Mouse (Mus musculus) midbrain, embryonic 10.5 days (tissue): ENCODE results near the gene Foxred1. TPM values are rescaled to one million over a fixed set of nuclear protein-coding genes. Genes with fewer than 3 reads are reported as not detected.

Source experiments
- DNase-seq: peaks from one replicate; pipeline ENCODE4 v3.0.0-alpha.2; 2017; ENCODE audit warnings: low spot score
- H3K27ac ChIP-seq: fragments of 300-500 bp; sonication (generic); replicated peaks from 2 replicates; pipeline ENCODE4 v1.5.1; 2016; ENCODE audit warnings: mild to moderate bottlenecking
- H3K27me3 ChIP-seq: fragments of 300-500 bp; sonication (generic); 2 replicates; pipeline ENCODE4 v1.6.1; 2016; ENCODE audit warnings: low read depth, mild to moderate bottlenecking; ENCODE audit not compliant: poor library complexity, severe bottlenecking
- H3K36me3 ChIP-seq: fragments of 300-500 bp; sonication (generic); 2 replicates; pipeline ENCODE4 v1.6.1; 2016; ENCODE audit warnings: mild to moderate bottlenecking, moderate library complexity
- H3K4me1 ChIP-seq: fragments of 300-500 bp; sonication (generic); 2 replicates; pipeline ENCODE4 v1.6.1; 2016
- H3K4me3 ChIP-seq: fragments of 300-500 bp; sonication (generic); 2 replicates; pipeline ENCODE4 v1.5.1; 2016; ENCODE audit warnings: mild to moderate bottlenecking, moderate library complexity
- H3K9me3 ChIP-seq: fragments of 300-500 bp; sonication (generic); replicated peaks from 2 replicates; pipeline ENCODE4 v1.6.1; 2016; ENCODE audit warnings: mild to moderate bottlenecking
- WGBS: fragments of 180-500 bp; shearing (Covaris S2); methylation state at CpG from one replicate; pipeline ENCODE4 v1.1.7; 2016; 5-methylcytosine and 5-hydroxymethylcytosine counted together
- polyA plus RNA-seq: library from polyadenylated mRNA; unstranded; fragments of >200 nt; fragmentation: Nextera tagmentation; extraction: Ambion mirVana; gene quantifications from 2 replicates; pipeline ENCODE4 v1.2.1, GENCODE M21; 2016

Gene Foxred1
- polyA plus RNA-seq = 54.6 and 57.2 TPM in 2 replicates

GRCm38 (mm10) chr9:35210542-35211474, at the start of gene Foxred1:
TSS of gene Foxred1 (minus strand) at chr9:35211055.
- H3K27ac ChIP-seq = peak within 1 kb of the TSS; percentile 93
- H3K4me1 ChIP-seq = peaks cover 23% of the 10 kb centered on the region
- peak within 1 kb of the TSS; percentile 90 for H3K4me3 ChIP-seq
- peaks cover 67% of the 10 kb centered on the region for H3K36me3 ChIP-seq
- 1% methylated on average over 72 of the region's 72 CpGs for WGBS
- DNase-seq = peak; percentile 99
- H3K9me3 ChIP-seq = no peaks in the 10 kb centered on the region
- no peaks in the 10 kb centered on the region for H3K27me3 ChIP-seq

DNA sequence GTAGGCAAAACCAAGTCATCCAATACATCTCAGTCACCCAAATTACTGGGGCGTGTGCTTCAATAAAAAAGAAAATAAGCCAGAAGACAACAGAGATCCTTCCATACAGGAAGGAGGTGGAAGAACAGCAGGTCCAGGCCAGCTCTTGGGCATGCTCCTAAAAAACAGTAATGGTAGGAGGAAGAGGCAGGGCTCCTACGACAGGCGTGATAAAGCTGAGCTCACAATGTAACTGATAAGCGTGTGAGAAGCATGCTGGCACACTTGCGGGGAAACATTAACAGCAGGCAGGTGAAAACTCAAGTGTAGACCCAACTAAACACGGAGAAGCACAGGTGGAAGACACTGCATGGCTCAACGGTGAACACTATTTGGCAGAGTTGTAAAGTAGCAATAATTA, 46.5 kb upstream of the Foxred1 start:
- H3K36me3 ChIP-seq = peaks cover 25% of the 10 kb centered on the region
- H3K4me3 ChIP-seq = no peak overlapping the region
- H3K4me1 ChIP-seq = no peaks in the 10 kb centered on the region
- no peaks in the 10 kb centered on the region for H3K9me3 ChIP-seq
- no peak for DNase-seq
- 91% methylated on average over 7 of the region's 7 CpGs for WGBS
- no peaks in the 10 kb centered on the region for H3K27me3 ChIP-seq
- H3K27ac ChIP-seq = no peak overlapping the region

GRCm38 (mm10) chr9:35249476-35249875, 38.6 kb upstream of the Foxred1 start:
- H3K27me3 ChIP-seq = no peaks in the 10 kb centered on the region
- peaks cover 5% of the 10 kb centered on the region for H3K36me3 ChIP-seq
- no peak overlapping the region for H3K27ac ChIP-seq
- no peaks in the 10 kb centered on the region for H3K9me3 ChIP-seq
- H3K4me3 ChIP-seq = no peak overlapping the region
- H3K4me1 ChIP-seq = no peaks in the 10 kb centered on the region
- no peak for DNase-seq

GRCm38 (mm10) chr9:35247405-35247804, 36.5 kb upstream of the Foxred1 start:
- DNase-seq = no peak
- Histone ChIP-seq H3K36me3 (peaks cover 5% of the 10 kb centered on the region; the same call in 1 of the 2 replicates), H3K4me3 (no peak overlapping the region), H3K27me3 (no peaks in the 10 kb centered on the region), H3K9me3 (no peaks in the 10 kb centered on the region), H3K27ac (no peak overlapping the region), H3K4me1 (no peaks in the 10 kb centered on the region)
- WGBS = 95% methylated on average over 2 of the region's 2 CpGs

- DNase-seq = no peak
- Histone ChIP-seq H3K4me3 (no peak overlapping the region), H3K4me1 (no peaks in the 10 kb centered on the region), H3K27me3 (no peaks in the 10 kb centered on the region), H3K36me3 (peaks cover 16% of the 10 kb centered on the region), H3K27ac (no peak overlapping the region), H3K9me3 (no peaks in the 10 kb centered on the region)
- 79% methylated on average over 1 of the region's 1 CpGs for WGBS
These were observed 28.9 kb upstream of the Foxred1 start for GRCm38 (mm10) chr9:35239734-35240133.

DNA sequence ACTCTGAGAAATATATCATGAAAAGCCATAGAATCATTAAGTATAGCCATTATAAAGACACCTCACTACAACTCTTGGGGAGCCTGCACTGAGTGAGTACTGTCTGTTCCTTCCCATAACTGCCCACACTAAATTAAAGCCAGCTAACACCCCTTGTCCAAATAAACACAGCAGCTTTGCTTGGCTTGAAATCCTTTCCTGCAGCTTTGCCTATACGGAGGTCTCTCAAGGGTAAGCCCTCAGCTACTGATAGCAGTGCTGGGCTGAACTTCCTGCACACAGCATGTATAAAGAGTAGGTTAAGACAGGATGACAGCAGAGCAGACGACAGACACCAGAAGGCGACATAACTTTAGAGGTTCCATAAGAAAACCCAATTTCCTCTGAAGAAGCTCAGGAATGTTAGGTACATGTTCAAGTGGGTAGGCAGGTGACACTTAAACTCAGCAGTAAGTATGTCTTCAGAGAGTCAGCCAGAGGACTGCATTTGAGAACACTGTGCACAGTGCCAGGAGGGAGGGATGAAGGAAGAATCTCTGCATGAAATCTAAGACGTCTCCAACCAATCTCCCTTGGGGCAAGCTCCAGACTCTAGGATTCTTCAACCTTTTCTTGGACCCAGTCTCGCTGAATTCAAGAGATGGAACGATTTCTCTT, 28.2 kb upstream of the Foxred1 start:
- Histone ChIP-seq H3K9me3 (no peaks in the 10 kb centered on the region), H3K36me3 (peaks cover 23% of the 10 kb centered on the region), H3K27ac (no peak overlapping the region), H3K27me3 (no peaks in the 10 kb centered on the region), H3K4me1 (no peaks in the 10 kb centered on the region), H3K4me3 (no peak overlapping the region)
- WGBS = 77% methylated on average over 6 of the region's 6 CpGs
- no peak for DNase-seq

- no peak overlapping the region for H3K4me3 ChIP-seq
- H3K4me1 ChIP-seq = no peaks in the 10 kb centered on the region
- WGBS = 95% methylated on average over 1 of the region's 1 CpGs
- H3K36me3 ChIP-seq = peaks cover 30% of the 10 kb centered on the region
- no peak overlapping the region for H3K27ac ChIP-seq
- H3K9me3 ChIP-seq = no peaks in the 10 kb centered on the region
- no peak for DNase-seq
- H3K27me3 ChIP-seq = no peaks in the 10 kb centered on the region
These were observed 27.5 kb upstream of the Foxred1 start for GRCm38 (mm10) chr9:35238371-35238770.

DNA sequence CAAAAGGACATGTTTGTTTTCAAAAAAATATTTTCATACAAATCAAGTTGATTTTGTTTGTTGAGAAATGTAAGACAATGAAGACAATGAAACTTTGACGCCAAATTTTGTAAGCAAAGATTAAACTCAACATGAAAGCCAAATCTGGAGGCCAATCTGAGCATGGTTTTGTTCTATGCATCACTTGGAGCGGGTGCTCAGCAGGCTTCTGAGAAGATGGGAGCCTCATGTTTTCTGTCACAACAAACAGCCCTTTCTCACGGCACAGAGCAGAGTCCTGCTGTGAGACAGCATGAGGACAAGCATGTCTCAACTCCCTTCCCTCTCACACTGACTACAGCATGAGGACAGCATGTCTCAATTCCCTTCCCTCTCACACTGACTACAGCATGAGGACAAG, 25.1 kb upstream of the Foxred1 start:
- Histone ChIP-seq H3K4me1 (no peaks in the 10 kb centered on the region), H3K27me3 (no peaks in the 10 kb centered on the region), H3K27ac (no peak overlapping the region), H3K9me3 (no peaks in the 10 kb centered on the region), H3K4me3 (no peak overlapping the region), H3K36me3 (peaks cover 50% of the 10 kb centered on the region)
- WGBS = 55% methylated on average over 3 of the region's 3 CpGs
- no peak for DNase-seq

DNA sequence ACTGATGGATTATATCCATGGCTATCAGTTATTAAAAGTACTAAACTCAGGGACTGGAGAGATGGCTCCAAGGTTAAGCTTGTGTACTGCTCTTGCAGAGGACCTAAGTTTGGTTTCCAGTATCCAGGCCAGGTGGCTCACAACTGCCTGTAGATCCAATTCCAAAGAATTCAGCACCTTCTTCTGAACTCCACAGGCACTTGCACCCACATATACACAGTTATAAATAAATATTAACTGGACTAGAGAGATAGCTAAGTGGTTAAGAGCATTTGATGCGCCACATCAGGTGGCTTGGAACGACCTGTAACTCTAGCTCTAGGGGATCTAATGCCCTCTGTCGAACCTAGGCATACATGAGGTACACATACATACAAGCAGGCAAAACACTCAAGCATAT, 17.8 kb upstream of the Foxred1 start:
- Histone ChIP-seq H3K27me3 (no peaks in the 10 kb centered on the region), H3K36me3 (peaks cover 56% of the 10 kb centered on the region), H3K4me3 (no peak overlapping the region), H3K4me1 (no peaks in the 10 kb centered on the region), H3K9me3 (no peaks in the 10 kb centered on the region), H3K27ac (no peak overlapping the region)
- no peak for DNase-seq
- WGBS = 94% methylated on average over 3 of the region's 3 CpGs

DNA sequence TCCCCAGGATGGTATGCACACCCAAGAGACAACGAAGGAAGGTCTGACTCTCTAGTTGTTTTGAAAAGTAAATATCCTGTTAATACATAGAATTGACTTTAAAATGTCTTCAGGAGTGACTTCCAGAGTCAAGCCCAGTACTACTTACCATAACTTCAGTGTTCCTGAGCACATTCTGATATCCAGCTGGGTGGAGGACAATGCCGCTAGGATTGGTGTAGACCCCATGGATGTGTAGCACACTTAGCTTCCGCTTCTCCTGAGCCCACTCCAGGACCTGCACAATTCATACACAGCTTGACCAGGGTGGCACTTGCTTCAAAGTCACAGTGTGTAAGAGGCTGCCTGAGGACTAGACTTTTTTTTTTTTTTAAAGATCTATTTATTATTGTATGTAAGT, 12.6 kb upstream of the Foxred1 start:
- no peak for DNase-seq
- peaks cover 82% of the 10 kb centered on the region for H3K36me3 ChIP-seq
- H3K27ac ChIP-seq = no peak overlapping the region
- H3K4me3 ChIP-seq = no peak overlapping the region
- no peaks in the 10 kb centered on the region for H3K4me1 ChIP-seq
- H3K9me3 ChIP-seq = no peaks in the 10 kb centered on the region
- WGBS = 95% methylated on average over 3 of the region's 3 CpGs
- H3K27me3 ChIP-seq = no peaks in the 10 kb centered on the region

DNA sequence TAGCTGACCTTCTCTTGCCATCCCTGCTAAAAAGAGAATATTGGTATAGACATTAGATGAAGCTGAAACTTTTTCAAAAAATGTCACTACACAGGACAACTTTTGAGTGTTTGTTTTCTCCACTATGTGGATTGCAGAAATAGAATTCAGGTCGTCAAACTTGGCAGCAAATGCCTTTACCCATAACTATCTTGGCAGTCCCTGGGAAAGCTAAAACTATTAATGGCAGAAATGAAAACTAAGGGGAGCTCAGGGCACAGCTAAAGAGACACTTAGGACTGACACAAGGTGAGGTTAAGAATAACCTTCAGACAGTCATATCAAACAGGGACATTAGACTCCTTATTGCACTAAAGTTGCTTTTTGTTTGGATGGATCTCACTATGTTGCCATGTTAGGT, 7.1 kb upstream of the Foxred1 start:
- Histone ChIP-seq H3K36me3 (peaks cover 99% of the 10 kb centered on the region), H3K4me3 (no peak overlapping the region), H3K9me3 (no peaks in the 10 kb centered on the region), H3K4me1 (no peaks in the 10 kb centered on the region), H3K27ac (no peak overlapping the region), H3K27me3 (no peaks in the 10 kb centered on the region)
- DNase-seq = no peak
- WGBS = 80% methylated on average over 1 of the region's 1 CpGs

- peaks cover 67% of the 10 kb centered on the region for H3K36me3 ChIP-seq
- 38% methylated on average over 26 of the region's 26 CpGs for WGBS
These were observed 987 bp upstream of the Foxred1 start for GRCm38 (mm10) chr9:35211573-35212511.

More at GRCm38 (mm10) chr9:35211573-35212511, 987 bp upstream of the Foxred1 start:
- H3K4me1 ChIP-seq = peaks cover 23% of the 10 kb centered on the region
- peak overlapping the region; percentile 93 for H3K27ac ChIP-seq
- no peaks in the 10 kb centered on the region for H3K27me3 ChIP-seq
- no peak for DNase-seq
- H3K9me3 ChIP-seq = no peaks in the 10 kb centered on the region
- H3K4me3 ChIP-seq = peak overlapping the region; percentile 90
